ENCODE assay signal across 7 mouse cellular contexts in the genomic region with DNA sequence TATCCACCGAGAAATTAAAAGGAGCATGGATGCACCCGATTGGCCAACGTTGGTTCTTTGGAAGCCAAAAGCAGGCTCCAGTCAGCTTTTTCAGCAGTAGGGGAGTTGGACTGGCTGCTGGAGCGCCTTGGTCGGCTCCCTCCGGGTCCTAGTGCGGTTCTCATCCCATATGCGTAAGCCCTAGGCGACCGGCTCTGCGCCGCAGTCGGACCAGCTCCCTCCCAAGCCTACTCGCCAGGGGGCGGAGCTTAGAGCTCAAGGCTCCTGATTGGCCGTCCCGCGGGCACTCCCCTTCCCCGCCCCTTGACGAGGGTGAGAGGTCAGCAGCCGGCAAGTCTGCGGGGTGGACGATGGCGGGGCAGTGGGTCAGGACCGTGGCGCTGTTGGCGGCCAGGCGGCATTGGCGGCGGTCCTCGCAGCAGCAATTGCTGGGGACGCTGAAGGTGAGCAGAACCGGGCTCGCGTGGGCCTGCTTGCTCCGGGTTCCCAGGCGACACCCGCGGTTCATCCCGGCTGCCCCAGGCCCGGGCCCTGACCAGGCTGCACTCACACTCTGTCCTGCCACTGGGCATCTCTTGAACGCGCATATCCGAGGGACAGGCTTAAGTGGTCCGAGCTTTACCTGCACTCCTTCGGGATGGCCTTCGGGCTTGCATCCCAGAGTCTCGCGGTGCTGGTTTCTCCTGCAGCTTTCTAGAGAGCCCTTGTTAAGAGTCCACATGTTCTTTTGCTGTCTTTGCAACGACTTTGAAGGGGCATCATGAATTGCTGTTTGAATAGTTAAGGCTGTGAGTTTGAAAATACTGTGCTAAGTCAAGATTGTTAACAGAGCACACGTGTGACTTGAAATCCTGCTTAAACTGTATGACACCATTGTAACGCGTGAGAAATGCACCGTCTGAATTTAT. TPM values are rescaled to one million over a fixed set of nuclear protein-coding genes. Genes with fewer than 3 reads are reported as not detected.
DNase-seq lines count a peak whose midpoint lies in the region; ATAC-seq and TF ChIP-seq lines count a peak whose summit lies in the region.

Pcca (plus strand) TSS at position 308 of the 908 bp plus-strand sequence.

- H3K4me1 ChIP-seq in embryonic facial prominence, embryonic 13.5 days = peaks cover 18% of the 10 kb centered on the region
- peaks cover 3% of the 10 kb centered on the region for H3K4me1 ChIP-seq in heart, adult 2 months (ENCODE audit: control insufficient read depth, insufficient read depth, low read length)
- H3K4me1 ChIP-seq in limb, embryonic 13.5 days = peaks cover 13% of the 10 kb centered on the region
- peaks cover 10% of the 10 kb centered on the region for H3K4me1 ChIP-seq in midbrain, embryonic 16.5 days (ENCODE audit: control insufficient read depth, insufficient read depth, low read length)

- H3K9ac ChIP-seq in embryonic facial prominence, embryonic 13.5 days = peak within 1 kb of the TSS; percentile 80
- H3K9ac ChIP-seq in heart, adult 2 months (ENCODE audit: low read depth, low read length) = peak within 1 kb of the TSS; percentile 100
- peak within 1 kb of the TSS; percentile 78 for H3K9ac ChIP-seq in limb, embryonic 13.5 days
- H3K9ac ChIP-seq in midbrain, embryonic 16.5 days (ENCODE audit: low read depth, low read length) = peak within 1 kb of the TSS; percentile 82

- peak within 1 kb of the TSS; percentile 80 for H3K4me2 ChIP-seq in embryonic facial prominence, embryonic 13.5 days
- H3K4me2 ChIP-seq in limb, embryonic 13.5 days (replicated peaks) = peak within 1 kb of the TSS; percentile 78
- H3K4me2 ChIP-seq in midbrain, embryonic 16.5 days (ENCODE audit: low read length) = peak within 1 kb of the TSS; percentile 79

- no peak for TF ChIP-seq EP300 in heart, adult 2 months (IDR thresholded peaks at IDR 0.05; ENCODE audit: insufficient read depth, low read depth, low read length)

- peaks cover 1% of the 10 kb centered on the region; the same call in 1 of the 2 replicates for H3K79me2 ChIP-seq in heart, adult 2 months (replicated peaks; ENCODE audit: control insufficient read depth, insufficient read depth, low read length)

- no peaks in the 10 kb centered on the region for H3K9me3 ChIP-seq in embryonic facial prominence, embryonic 13.5 days
- no peaks in the 10 kb centered on the region for H3K9me3 ChIP-seq in limb, embryonic 13.5 days
- no peaks in the 10 kb centered on the region for H3K9me3 ChIP-seq in midbrain, embryonic 16.5 days (replicated peaks; ENCODE audit: control insufficient read depth, low read length, poor library complexity, severe bottlenecking)

- no peaks in the 10 kb centered on the region for H3K27me3 ChIP-seq in embryonic facial prominence, embryonic 13.5 days
- peaks cover 2% of the 10 kb centered on the region; the same call in 1 of the 2 replicates for H3K27me3 ChIP-seq in heart, adult 2 months (ENCODE audit: control insufficient read depth, insufficient read depth, low read length)
- no peaks in the 10 kb centered on the region for H3K27me3 ChIP-seq in limb, embryonic 13.5 days
- no peaks in the 10 kb centered on the region for H3K27me3 ChIP-seq in midbrain, embryonic 16.5 days (ENCODE audit: control insufficient read depth, insufficient read depth, low read depth, low read length)

- intact Hi-C loops in heart, adult 2 months (cut with DNase I) = loop anchor here (5.0 to 10.0 kb wide), 2 partner anchors 52 to 451 kb away; partner anchors contain the start of gene Tmtc4

- peak; percentile 65 for TF ChIP-seq POLR2A in heart, adult 2 months (IDR thresholded peaks at IDR 0.05; ENCODE audit: insufficient read depth, low read depth, low read length)

- peak; percentile 97 for ATAC-seq in embryonic facial prominence, embryonic 13.5 days (ENCODE audit: insufficient number of reproducible peaks, insufficient read depth, low FRiP score, low TSS enrichment, low read depth)
- ATAC-seq in limb, embryonic 13.5 days (ENCODE audit: low FRiP score, low read depth) = peak; percentile 100
- ATAC-seq in midbrain, embryonic 16.5 days = peak; percentile 100

- no peaks in the 10 kb centered on the region for H3K36me3 ChIP-seq in embryonic facial prominence, embryonic 13.5 days
- no peaks in the 10 kb centered on the region; the same call in 1 of the 2 replicates for H3K36me3 ChIP-seq in heart, adult 2 months (ENCODE audit: control insufficient read depth, insufficient read depth, low read length)
- no peaks in the 10 kb centered on the region for H3K36me3 ChIP-seq in limb, embryonic 13.5 days
- H3K36me3 ChIP-seq in midbrain, embryonic 16.5 days (ENCODE audit: control insufficient read depth, insufficient read depth, low read length) = no peaks in the 10 kb centered on the region

- H3K4me3 ChIP-seq in embryonic facial prominence, embryonic 13.5 days = peak within 1 kb of the TSS; percentile 90
- peak within 1 kb of the TSS; percentile 70 for H3K4me3 ChIP-seq in heart, adult 2 months
- peak within 1 kb of the TSS; percentile 81 for H3K4me3 ChIP-seq in limb, embryonic 13.5 days
- peak within 1 kb of the TSS; percentile 84 for H3K4me3 ChIP-seq in midbrain, embryonic 16.5 days (ENCODE audit: low read depth, low read length)

- peak; percentile 23 for TF ChIP-seq CTCF in heart, adult 2 months (IDR thresholded peaks at IDR 0.05)

- 1% methylated on average over 54 of the region's 54 CpGs for WGBS in embryonic facial prominence, embryonic 13.5 days
- WGBS in heart, adult 2 months = 3% methylated on average over 54 of the region's 54 CpGs
- WGBS in limb, embryonic 13.5 days = 1% methylated on average over 51 of the region's 54 CpGs
- WGBS in midbrain, embryonic 16.5 days = 1% methylated on average over 54 of the region's 54 CpGs

- peak; percentile 98 for DNase-seq in adrenal gland, postnatal 36 days
- peak; percentile 98 to 99 for DNase-seq in heart, adult 2 months
- peak; percentile 98 for DNase-seq in kidney, adult 8-10 months
- DNase-seq in spleen, postnatal 10 days (ENCODE audit: low spot score in 2 of 2) = peak; percentile 87 to 93

- peak within 1 kb of the TSS; percentile 60 for H3K27ac ChIP-seq in embryonic facial prominence, embryonic 13.5 days
- H3K27ac ChIP-seq in heart, adult 2 months = peak within 1 kb of the TSS; percentile 85
- peak within 1 kb of the TSS; percentile 52 for H3K27ac ChIP-seq in limb, embryonic 13.5 days
- H3K27ac ChIP-seq in midbrain, embryonic 16.5 days (ENCODE audit: low read length) = peak within 1 kb of the TSS; percentile 67

RNA-seq across cellular contexts. Expression of gene Pcca, which starts in this region (rescaled TPM):
- 100 to 1,000 TPM; 128 to 156 TPM for total RNA-seq in adrenal gland, postnatal 36 days (2021)
- polyA plus RNA-seq in embryonic facial prominence, embryonic 13.5 days (2015; fragmentation: Nextera tagmentation; extraction: Ambion mirVana) = 29.9 and 32.8 TPM in 2 replicates
- 100 to 1,000 TPM in 1 of 2 experiments, 10 to 100 TPM in 1; 86.0 to 102 TPM for total RNA-seq in heart, adult 2 months (2021)
- polyA plus RNA-seq in heart, adult 2 months (2012; rRNA removed) = 38.6 and 68.0 TPM in 2 replicates
- polyA plus RNA-seq in limb, embryonic 13.5 days (2015; fragmentation: Nextera tagmentation; extraction: Ambion mirVana) = 26.9 and 28.3 TPM in 2 replicates
- 25.9 and 38.5 TPM in 2 replicates for polyA plus RNA-seq in midbrain, embryonic 16.5 days (2015; fragmentation: Nextera tagmentation; extraction: Ambion mirVana)

Comparison
In these comparisons a context has a peak if more than half of its experiments do, and no peak if none do; other contexts are left out.
1. Peak in every context shown above with its lines: DNase-seq, ATAC-seq, H3K4me3 ChIP-seq and H3K27ac ChIP-seq.